Mouse (Mus musculus) subcutaneous adipose tissue, adult 2 months (tissue): ENCODE results near the gene Spc25. TPM values are rescaled to one million over a fixed set of nuclear protein-coding genes. Genes with fewer than 3 reads are reported as not detected.

Source experiments
- polyA plus RNA-seq: library from polyadenylated mRNA; depleted of rRNA; stranded (reverse); fragments of >200 nt; gene quantifications from 2 replicates; pipeline ENCODE4 v1.2.3, GENCODE M21; 2012; ENCODE audit warnings: low replicate concordance; rRNA removed

Gene Spc25
- polyA plus RNA-seq = 0.53 and 2.3 TPM in 2 replicates

GRCm38 (mm10) chr2:69205791-69206351, at the start of gene Spc25:
TSS of gene Spc25 (minus strand) at chr2:69206194.

GRCm38 (mm10) chr2:69210773-69211172, 4.8 kb upstream of the Spc25 start, which contains the start of gene G6pc2:
TSS of gene G6pc2 (plus strand) at chr2:69211073.

Other genes starting within 250 kb of the Spc25 start
- gene Nostrin, start 70.4 kb downstream of the Spc25 start, polyA plus RNA-seq = 1.5 TPM in 2 replicates
- gene G6pc2, start 4.9 kb upstream of the Spc25 start, polyA plus RNA-seq = 0.33 TPM in 1 of 2 replicates, not detected in the other
- 0.19 TPM in 1 of 2 replicates, not detected in the other for gene Abcb11, start 136.4 kb upstream of the Spc25 start, polyA plus RNA-seq
- gene Dhrs9, start 174.3 kb upstream of the Spc25 start, polyA plus RNA-seq = 0.47 and 1.6 TPM in 2 replicates